Mouse (Mus musculus): ENCODE measurements at regions not wholly inside any gene's neighbourhood (a gene's known extent, or its start where the extent isn't known, plus 50 kb on each side); places are given as distances from the start of the nearest gene placed in this dataset.

- no peak for DNase-seq (ENCODE audit: low spot score)
These were observed 174.0 kb upstream of the Tars start for GRCm38 (mm10) chr15:11573496-11573895.

GRCm38 (mm10) chr15:11572063-11572462, 172.6 kb upstream of the Tars start:
- peak; percentile 11 for DNase-seq (ENCODE audit: low spot score)

GRCm38 (mm10) chr15:11565503-11566031, 166.1 kb upstream of the Tars start:
- DNase-seq (ENCODE audit: low spot score): no peak

- DNase-seq (ENCODE audit: low spot score): no peak
These were observed 153.1 kb upstream of the Tars start for GRCm38 (mm10) chr15:11552568-11552967.

GRCm38 (mm10) chr15:11552110-11552509, 152.6 kb upstream of the Tars start:
- no peak for DNase-seq (ENCODE audit: low spot score)

- no peak for DNase-seq (ENCODE audit: low spot score)
These were observed 140.0 kb upstream of the Tars start for GRCm38 (mm10) chr15:11539485-11539884.

GRCm38 (mm10) chr15:11536076-11536620, 136.7 kb upstream of the Tars start:
- no peak for DNase-seq (ENCODE audit: low spot score)

GRCm38 (mm10) chr15:11534404-11535251, 135.2 kb upstream of the Tars start:
- DNase-seq (ENCODE audit: low spot score): no peak

GRCm38 (mm10) chr15:11533616-11534015, 134.2 kb upstream of the Tars start:
- no peak for DNase-seq (ENCODE audit: low spot score)

GRCm38 (mm10) chr15:11533002-11533610, 133.6 kb upstream of the Tars start:
- peak; percentile 9 for DNase-seq (ENCODE audit: low spot score)

- DNase-seq (ENCODE audit: low spot score): no peak
These were observed 133.1 kb upstream of the Tars start for GRCm38 (mm10) chr15:11532536-11532935.

GRCm38 (mm10) chr15:11529819-11530810, 130.7 kb upstream of the Tars start:
- no peak for DNase-seq (ENCODE audit: low spot score)

- DNase-seq (ENCODE audit: low spot score): no peak
These were observed 125.1 kb upstream of the Tars start for GRCm38 (mm10) chr15:11524337-11525106.

GRCm38 (mm10) chr15:11518565-11518964, 119.1 kb upstream of the Tars start:
- no peak for DNase-seq (ENCODE audit: low spot score)

GRCm38 (mm10) chr15:11517892-11518291, 118.4 kb upstream of the Tars start:
- DNase-seq (ENCODE audit: low spot score): no peak

GRCm38 (mm10) chr15:11505076-11505639, 105.7 kb upstream of the Tars start:
- DNase-seq (ENCODE audit: low spot score): no peak

GRCm38 (mm10) chr15:11496436-11496835, 97.0 kb upstream of the Tars start:
- DNase-seq (ENCODE audit: low spot score): no peak

GRCm38 (mm10) chr15:11489116-11489515, 89.7 kb upstream of the Tars start:
- no peak for DNase-seq (ENCODE audit: low spot score)

- no peak for DNase-seq (ENCODE audit: low spot score)
These were observed 87.9 kb upstream of the Tars start for GRCm38 (mm10) chr15:11487268-11487783.

GRCm38 (mm10) chr15:11483916-11484315, 84.5 kb upstream of the Tars start:
- no peak for DNase-seq (ENCODE audit: low spot score)

Data from heart, adult 8-10 months (tissue).